Mouse (Mus musculus): ENCODE measurements around the gene Arid2.

The Arid2 gene

DNA sequence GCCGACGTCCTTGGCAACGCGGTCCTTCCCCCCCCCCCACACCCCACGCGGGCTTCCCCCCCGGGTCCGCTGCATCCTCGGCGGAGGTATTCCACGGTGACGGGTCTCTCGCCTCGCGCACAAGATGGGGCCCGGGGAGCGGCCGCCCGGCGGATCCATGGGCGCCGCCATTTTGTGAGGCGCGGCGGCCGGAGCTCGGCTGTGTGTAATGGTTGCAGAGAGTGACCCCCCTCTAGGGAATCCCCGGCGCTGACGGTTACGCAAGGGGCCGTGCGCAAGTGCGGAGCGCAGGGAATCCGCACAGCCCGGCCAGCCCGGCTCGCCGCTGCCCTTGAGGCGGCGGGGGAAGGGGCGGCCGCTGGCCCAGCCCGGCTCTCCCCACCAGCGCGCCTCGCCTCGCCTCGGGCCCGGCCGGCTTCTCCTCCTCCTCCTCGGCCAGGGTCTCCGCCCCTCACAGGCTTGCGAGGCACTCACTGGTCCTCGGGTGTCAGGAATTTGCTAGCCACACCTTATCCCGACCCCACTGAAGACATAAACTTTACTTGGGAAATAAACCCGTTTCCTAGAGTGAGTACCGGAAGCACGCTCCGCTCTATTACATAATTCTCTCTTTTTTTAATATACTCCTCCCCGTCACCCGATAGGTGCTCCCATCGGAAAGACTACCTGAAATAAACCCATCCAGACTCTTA, 1.8 kb upstream of the Arid2 start:
- in situ Hi-C loops (cut with MboI, MseI), result loop anchor here (10.0 to 25.0 kb wide), 4 partner anchors 352 to 1723 kb away; partner anchors contain the start of genes Ano6 (in 1 of the 2) and Slc38a1 (in 1 of the 2)

DNA sequence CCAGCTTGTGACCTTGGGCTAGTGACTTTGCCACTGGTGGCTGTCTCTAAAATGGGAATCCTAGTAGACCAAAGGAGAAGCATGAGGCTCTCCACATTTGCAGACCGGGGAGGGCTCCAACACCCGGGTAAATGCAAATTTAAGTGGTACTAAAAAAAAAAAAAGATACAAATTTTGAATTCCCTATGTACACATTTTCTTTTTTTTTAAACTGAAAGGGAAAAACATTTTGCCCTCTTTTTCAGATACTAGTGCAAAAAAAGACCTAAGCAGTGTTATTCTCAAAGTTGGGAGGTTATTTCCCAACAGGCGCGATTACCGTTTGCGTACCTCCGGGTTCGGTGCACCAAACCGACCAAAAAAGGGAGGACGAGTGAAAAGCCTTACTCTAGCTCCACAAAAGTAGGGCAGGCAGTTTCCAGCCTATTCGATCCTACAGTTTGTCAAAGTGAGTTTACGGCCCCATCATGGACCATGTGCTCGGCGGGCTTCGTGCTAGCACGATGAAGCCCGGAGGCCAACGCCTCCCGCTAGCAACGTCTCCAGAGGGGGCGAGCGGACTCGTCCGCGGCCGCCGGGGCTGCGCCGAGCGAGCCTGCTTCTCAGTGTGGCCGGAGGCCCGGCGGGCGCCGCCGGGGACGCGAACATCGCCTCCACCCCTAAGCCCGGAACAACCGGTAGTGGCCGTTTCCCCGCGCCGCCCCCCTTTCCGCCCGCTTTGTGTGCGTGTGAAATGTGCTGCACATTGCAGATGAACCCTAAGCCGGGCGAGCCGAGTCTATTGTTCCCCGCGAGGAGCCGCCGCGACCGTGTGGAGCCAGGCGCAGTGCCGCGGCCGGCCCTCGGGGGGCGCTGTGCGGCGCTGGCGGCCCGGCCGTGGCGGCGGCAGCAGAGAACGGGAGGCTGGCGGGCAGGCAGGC, 1.0 kb upstream of the Arid2 start:
- in situ Hi-C loops (cut with MboI, MseI), result loop anchor here (10.0 to 25.0 kb wide), 4 partner anchors 351 to 1724 kb away; partner anchors contain the start of genes Ano6 (in 1 of the 2) and Slc38a1 (in 1 of the 2)

DNA sequence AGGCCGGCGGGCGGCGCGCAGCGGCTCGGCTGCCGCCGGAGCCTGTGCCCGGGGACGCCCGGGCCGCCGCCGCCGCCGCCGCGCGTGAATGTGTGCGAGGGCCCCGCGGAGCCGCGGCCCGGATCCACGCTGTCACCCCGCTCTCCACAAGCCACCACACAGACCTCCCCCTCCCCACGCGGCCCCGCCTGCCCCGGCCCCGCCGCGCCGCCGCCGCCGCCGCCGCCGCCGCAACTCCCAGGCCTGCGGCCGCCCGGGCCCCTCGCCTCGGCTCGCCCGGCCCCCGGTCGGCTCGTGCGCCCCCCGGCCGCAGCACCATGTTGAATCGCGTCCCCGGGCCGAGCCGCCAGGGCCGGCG, 404 bp upstream of the Arid2 start:
- in situ Hi-C loops (cut with MboI, MseI), result loop anchor here (10.0 to 25.0 kb wide), 4 partner anchors 350 to 1725 kb away; partner anchors contain the start of genes Ano6 (in 1 of the 2) and Slc38a1 (in 1 of the 2)

DNA sequence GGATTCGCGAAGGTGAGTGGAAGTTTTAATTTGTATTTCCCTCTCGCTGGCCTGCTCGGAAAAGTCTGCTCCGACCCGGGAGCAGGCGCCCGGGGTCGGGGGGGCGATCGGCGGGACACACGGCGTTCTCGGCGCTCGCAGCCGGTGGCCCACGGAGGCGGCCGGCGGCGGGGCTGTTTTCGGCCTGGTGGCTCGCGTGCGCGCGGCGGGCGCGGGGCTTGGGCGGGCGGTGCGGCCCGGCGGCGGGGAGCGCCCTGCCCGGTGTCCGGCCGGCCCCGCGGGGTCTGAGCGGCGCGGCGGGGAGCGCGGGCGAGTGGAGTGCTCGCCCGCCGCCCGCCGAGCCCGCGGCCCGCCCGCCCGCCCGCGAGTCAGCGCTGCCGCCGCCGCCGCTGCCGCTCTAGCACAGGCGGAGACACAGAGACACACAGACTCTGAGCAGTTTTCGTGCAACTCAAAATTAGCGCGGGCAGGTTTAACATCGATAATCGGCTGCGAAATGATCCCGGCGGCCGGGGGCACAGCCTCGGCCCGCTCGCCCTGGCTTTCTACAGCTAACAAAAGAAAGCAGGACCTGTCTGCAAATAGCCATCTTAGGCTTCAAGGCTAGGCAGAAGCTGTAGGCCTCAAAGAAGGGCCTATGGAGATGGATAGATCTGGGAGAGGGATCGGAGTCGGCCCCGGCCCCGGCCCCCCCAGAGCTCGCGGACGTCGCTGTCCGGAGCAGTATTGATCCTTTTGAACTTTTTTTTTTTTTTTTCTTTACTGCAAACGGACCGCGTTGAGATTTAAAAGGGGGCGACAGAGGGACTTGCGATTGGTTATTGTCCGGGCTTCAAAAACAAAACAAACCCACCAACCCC, 888 bp downstream of the Arid2 start:
- in situ Hi-C loops (cut with MboI, MseI), result loop anchor here (10.0 to 25.0 kb wide), 4 partner anchors 349 to 1726 kb away; partner anchors contain the start of genes Ano6 (in 1 of the 2) and Slc38a1 (in 1 of the 2)

DNA sequence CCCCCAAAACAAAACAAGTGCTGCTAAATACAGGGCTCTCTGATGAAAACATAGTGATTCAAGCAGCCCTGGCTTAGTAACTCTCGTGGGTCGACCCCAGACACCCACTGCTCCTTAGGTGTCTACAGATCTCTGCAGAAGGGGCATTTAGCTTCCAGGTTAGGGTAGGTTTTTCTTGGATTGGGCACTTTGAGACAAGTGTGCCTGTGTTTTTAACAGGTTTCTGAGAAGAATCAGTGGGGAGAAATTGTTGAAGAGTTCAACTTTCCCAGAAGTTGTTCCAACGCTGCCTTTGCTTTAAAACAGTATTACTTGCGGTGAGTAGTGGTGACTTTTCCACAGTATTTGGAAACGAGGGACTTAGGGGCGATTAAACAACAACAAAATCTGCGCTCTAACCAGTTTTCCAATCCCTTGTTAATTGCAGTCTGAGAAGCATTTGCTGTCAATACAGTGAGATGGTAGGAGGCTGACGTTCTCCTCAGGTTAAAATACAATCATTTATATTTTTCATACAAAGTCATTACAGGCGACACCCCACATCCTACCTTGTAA, 1.6 kb downstream of the Arid2 start:
- in situ Hi-C loops (cut with MboI, MseI), result loop anchor here (10.0 to 25.0 kb wide), 4 partner anchors 348 to 1727 kb away; partner anchors contain the start of genes Ano6 (in 1 of the 2) and Slc38a1 (in 1 of the 2)

DNA sequence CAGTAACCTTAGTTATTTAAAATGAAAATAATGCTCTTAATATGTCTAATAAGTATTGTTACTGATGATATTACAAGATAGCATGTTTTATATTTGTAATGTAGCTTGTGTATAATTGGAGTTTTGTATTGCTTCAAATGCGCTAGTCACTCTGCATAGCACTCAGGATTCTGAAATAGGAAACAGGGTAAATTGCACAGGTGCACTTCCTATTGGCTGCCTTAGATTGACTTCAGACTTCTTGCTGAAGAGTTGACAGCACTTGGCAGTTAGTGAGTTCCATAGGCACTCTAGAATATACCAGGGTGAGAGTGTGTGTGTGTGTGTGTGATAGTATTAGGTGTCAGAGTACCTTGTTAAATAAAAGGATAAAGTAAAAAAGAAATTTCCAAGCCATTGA, 2.7 kb downstream of the Arid2 start:
- in situ Hi-C loops (cut with MboI, MseI), result loop anchor here (10.0 to 25.0 kb wide), 4 partner anchors 347 to 1728 kb away; partner anchors contain the start of gene Slc38a1 (in 1 of the 2)

DNA sequence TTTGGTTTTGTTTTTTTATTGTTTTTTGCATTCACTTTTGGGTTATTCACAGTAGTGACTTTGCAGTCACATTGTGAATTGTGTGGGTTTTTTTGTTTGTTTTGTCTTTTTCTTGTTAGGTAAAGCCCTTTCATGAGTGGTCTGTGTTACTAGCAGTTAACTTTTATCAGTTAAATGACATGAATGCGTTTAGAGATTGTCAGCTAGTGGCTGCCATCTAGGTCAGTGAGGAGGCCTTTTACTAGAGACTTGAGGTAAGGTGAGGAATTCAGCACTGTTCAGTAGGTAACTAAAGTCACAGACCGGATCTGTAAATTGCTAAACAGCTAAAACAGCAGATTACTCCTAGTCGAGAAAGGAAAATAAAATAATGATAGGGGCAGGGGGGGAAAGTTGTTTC, 6.1 kb downstream of the Arid2 start:
- in situ Hi-C loops (cut with MboI, MseI), result loop anchor here (10.0 to 25.0 kb wide), 4 partner anchors 344 to 1731 kb away; partner anchors contain the start of gene Slc38a1 (in 1 of the 2)

DNA sequence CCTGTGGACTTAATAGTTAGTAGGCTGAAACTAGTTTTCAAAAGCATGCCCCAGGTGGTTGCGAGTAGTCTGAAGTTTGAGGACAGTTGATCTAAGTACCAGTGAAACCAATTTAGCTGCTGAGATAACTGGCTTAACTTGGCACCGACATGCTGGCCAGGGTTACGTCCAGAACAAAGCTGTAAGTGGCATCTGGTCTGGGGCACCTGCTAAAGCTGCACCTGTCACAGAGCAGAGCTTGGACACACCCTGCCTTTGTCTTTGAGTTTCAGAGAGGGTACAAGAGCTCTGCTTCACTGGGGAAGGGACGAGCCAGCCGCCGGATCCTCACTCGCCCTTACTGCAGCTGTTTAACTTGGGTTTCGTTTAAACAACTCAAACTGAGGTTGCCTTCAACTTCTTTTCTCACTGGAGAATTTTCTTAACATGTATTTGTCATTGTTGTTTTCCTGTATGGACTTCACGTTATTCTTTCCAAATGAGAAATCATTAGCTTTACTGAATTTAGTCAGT, 9.8 kb downstream of the Arid2 start:
- in situ Hi-C loops (cut with MboI, MseI), result loop anchor here (10.0 to 25.0 kb wide), 4 partner anchors 340 to 1735 kb away; partner anchors contain the start of gene Slc38a1 (in 1 of the 2)

DNA sequence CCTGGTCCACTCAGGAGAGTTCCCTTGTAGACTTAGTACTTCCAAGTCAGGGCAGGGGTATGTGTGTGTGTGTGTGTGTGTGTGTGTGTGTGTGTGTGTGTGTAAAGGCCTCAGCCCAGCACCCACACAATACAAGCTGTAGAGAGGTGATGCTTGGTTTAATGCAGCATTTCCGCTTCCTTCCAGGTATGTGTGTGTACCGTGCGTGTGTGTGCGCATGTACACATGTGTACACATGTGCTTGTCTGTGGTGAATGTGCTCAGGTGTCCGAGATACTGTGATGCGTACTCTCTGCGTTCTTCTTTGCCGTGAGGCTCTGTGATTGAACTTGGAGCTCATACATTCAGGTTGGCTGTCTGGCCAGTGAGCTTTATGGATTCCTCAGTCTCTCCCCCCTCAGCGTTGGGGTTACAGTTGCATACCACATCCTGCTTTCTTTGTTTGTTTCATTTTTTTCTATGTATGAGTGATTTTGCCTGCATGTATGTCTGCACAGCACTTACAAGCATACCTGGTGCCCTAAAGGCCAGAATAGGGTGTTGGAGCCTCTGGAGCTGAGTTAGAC, 10.4 kb downstream of the Arid2 start:
- in situ Hi-C loops (cut with MboI, MseI), result loop anchor here (10.0 to 25.0 kb wide), 4 partner anchors 340 to 1735 kb away; partner anchors contain the start of gene Slc38a1 (in 1 of the 2)

DNA sequence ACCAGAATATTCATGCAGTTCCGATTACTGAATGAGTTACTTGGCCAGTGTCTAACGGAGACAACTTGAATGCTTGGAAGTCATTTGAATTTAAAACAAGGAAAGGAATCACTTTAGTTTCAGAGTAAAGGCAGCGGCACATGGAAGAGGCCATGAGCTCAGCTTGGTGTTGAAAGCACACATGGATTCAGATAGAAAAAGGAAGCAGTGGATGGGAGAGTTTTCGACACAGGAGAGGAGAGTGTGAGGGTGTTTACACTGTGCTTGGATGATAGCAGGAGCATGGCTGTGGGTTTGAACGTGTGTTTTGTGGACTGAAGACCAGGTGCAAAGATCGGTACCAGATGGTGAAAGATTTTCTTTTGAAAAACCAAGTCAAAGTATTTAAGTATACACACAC, 22.0 kb downstream of the Arid2 start:
- in situ Hi-C loops (cut with MboI, MseI), result no loop called here

DNA sequence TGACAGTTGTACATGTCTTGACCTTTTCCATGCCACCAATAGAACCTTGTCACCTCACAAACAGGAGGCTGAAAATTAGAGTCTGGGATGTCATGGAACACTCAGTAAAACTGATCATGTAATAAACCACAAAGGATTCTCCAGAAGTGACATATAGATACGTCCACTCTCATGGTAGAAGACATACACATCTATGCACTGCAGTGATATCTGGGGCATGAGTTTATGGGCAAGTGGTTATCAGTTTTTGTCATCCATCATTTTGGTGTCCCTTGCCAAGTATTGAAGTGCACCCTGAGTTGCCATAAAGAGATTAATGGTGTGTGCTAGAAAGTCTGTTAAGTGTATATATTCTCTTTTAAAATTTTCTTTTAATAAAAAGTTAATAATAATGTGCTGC, 25.6 kb downstream of the Arid2 start:
- in situ Hi-C loops (cut with MboI, MseI), result no loop called here

DNA sequence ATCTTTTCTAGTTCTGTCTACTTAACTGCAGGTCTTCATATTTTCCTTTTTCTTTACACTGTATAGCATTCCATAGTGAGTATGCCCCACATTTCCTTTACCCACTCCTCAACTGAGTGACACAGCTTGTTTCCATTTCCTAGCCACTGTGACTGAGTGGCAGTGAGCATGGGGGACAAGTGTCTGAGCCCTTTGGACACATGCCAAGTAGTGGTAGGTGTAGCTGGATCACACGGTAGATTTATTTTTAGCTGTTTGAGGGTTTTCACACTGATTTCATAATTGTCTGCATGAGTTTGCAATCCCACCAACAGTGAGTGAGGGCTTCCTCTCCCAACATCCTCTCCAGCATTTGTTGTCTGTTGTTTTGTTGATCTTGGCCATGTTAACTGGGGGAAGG, 28.3 kb downstream of the Arid2 start:
- in situ Hi-C loops (cut with MboI, MseI), result loop anchor here in 1 of 2 experiments (5.0 kb wide), 1 partner anchor 38 kb away; no protein-coding TSS in a partner anchor

DNA sequence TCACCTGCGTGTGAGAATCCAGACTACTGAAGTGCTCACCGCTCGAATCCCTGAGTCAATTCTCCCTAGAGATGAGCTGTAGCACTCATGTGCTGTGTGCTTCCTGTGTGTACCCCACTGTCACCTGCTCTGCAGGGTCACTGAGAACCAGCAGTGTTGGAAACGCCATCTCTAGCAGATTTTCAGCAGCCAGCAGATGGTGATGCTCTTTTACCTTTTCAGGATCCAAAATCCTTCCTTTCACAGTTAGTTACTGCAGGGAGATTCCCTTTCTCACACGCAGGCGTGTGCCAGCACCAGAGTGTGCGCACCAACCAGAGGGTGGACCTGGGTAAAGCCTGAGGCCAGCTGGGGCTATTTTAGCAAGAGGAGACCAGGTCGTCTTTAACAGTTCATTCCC, 32.0 kb downstream of the Arid2 start:
- in situ Hi-C loops (cut with MboI, MseI), result loop anchor here in 1 of 2 experiments (5.0 kb wide), 1 partner anchor 42 kb away; no protein-coding TSS in a partner anchor

DNA sequence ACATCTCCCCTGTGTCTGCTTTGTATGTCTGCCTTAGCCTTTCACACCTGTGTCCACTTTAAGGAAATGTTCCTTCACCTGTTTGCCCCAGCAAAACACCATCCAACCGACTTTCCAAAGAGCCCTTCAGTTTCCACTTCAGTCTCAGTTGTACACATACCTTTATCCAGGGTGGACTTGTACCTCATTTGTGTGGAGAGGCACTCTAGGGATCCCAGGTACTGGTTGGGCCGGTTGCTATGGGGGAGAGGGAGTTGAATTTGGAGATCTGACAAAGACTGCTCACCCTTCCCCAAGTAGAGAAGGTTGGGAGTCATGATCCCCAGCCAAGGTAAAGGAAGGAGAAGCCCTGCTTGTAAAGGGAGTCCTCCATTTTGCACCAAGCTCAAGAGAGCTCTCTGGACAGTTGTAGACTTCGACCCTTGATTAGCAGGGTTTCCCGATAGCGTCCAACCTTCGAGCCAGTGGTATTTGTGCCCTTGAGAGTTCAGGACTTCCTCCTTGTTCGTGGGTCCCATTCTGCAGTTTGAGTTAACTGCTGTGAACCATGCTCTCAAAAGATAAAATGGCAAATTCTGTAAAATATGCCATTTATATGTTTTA, 38.5 kb downstream of the Arid2 start:
- in situ Hi-C loops (cut with MboI, MseI), result loop anchor here in 1 of 2 experiments (10.0 kb wide), 1 partner anchor 1139 kb away; no protein-coding TSS in a partner anchor

DNA sequence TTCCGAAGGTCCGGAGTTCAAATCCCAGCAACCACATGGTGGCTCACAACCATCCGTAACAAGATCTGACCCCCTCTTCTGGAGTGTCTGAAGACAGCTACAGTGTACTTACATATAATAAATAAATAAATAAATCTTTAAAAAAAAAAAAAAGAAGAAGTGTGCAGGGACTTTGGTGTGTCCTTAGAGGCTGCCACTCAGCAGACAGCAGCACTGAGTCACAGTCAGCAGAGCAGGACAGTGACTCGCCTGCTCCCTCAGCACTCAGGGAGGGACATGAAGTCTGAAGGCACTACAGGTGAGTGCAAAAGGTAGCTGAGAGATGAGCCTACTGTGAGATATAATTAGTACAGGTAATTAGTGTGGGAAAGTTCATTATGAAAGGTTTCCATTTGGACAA, 41.4 kb downstream of the Arid2 start:
- in situ Hi-C loops (cut with MboI, MseI), result loop anchor here in 1 of 2 experiments (10.0 kb wide), 1 partner anchor 1136 kb away; no protein-coding TSS in a partner anchor

DNA sequence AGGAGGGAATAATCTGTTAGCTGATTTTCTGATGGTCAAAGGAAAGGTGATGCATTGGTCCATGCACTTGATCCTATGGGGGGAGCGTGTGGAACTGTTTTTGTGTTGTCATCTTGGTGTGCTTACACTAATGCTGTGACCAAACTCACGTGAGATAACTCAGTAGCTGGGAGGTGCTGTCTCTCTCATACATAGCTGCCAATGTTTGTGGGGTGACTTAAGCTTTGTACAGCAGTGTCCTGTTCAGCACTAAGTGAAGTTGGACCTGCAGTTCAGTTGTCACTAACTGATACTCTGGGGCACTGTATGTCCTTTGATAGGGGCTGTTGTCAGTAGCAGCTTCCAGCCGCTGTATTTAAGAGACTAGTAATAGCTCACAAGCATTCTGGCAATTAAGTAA, 43.2 kb downstream of the Arid2 start:
- in situ Hi-C loops (cut with MboI, MseI), result no loop called here

DNA sequence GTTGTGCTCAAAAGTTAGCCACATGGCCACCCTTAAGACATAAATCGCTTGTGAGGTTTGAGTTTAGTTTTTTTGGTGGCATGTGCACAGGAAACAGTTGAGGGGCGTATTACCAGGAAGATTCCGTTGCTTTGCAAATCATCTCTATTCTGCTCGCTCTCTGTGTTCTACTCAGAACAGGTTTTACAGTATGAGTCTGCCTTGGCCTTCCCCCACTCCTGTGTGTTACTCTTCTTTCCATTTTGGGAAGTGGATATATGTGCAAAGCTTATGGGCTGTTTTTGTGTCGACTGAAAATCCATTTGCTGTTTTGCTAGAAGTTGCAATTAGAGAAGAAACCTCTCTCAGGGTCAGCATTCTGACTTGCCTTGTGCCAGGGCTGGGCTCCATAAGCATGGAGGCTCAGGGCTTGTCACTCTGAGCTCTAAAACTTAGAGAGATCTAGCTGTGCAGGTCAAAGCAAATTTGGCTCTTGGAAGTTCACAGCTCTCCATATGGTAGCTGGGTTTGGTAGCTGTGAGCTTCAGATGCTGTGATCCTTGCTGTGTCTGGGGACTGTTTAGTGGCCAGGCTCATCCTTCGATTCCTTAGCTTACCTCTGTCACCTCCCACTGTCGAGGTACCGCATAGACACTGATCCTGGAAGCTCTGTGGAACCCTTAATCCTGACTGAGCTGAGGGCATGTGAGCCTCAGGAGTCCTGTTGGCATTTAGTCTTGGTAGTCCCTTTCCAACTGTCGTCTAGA, 45.3 kb downstream of the Arid2 start:
- in situ Hi-C loops (cut with MboI, MseI), result no loop called here

DNA sequence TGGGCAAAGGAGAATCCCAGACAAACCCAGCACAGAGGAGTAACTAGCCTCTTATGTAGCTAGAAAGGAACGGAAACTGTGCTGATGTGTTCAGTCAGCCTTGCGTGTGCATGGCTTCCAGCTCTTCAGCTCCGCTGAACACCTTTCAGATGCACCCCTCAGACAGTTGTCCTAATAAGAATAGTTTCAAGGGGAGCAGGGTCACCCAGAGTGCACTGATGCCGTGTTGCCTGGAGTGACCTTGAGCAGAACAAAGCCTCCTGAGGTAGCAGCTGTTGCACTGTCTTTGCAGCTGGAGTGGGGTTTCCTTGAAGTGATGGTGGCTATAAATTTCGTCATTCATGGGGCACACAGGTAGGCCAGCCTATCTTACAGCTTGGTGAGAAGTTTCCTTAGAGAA, 46.0 kb downstream of the Arid2 start:
- in situ Hi-C loops (cut with MboI, MseI), result no loop called here
